Mouse (Mus musculus) left cerebral cortex, adult 9 months (tissue): Measurements from ENCODE around the gene Gm17387.
"Not testable (repeated sequence)": the region's sequence is repeated elsewhere in the genome, so short reads cannot be mapped to it uniquely, and the experiment has no call there.

Source experiments
- DNase-seq, 2 experiments: peaks; one replicate each; pipeline ENCODE4 v3.0.0; 2022; ENCODE audit warnings: low spot score in 2 of 2

The Gm17387 gene

DNA sequence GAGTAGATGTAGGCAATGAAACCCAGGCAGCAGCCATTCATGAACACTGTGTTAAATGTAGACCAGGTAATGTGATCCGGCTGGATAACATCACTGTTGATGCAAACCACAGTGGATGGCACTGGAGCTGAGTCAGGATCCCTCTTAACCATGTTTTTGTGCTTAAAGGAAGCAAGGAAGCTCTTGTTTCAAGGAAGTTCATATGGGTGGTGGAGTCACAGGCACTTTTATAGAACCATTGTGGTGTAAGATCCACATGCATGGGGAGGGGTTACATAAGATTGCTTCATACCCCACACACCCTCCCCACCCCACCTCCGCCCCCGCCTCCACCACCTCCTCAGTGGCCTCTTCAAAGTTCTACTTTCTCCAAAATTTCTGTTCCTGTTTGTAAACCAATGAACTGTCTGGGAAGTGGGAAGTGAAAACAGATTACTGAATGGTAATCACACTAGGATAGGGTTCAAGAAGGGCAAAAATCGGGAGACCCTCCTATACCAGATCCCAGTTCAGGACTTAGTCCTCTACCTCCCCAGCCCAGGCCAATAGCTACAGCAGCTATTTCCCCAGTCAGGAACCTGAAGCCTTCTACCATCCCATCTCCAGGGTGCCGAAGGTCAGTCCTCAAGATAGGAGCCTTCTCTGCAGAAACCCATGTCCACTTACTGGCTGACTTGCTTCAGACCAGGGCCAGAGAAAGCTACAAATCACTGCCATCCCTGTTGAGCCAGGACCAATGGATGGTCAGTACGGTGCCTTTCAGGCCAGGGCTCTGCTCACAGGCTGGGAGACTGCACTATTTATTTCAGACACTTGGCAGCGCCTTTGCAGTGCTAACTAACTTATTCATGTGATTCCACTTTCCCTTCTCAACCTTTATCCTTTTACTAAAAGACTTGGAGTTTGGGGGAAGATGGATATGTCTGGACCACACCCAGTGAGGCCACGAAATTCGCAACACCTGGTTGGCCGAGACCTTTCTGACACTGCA, 11.9 kb upstream of the Gm17387 start:
- DNase-seq, result no peak

DNA sequence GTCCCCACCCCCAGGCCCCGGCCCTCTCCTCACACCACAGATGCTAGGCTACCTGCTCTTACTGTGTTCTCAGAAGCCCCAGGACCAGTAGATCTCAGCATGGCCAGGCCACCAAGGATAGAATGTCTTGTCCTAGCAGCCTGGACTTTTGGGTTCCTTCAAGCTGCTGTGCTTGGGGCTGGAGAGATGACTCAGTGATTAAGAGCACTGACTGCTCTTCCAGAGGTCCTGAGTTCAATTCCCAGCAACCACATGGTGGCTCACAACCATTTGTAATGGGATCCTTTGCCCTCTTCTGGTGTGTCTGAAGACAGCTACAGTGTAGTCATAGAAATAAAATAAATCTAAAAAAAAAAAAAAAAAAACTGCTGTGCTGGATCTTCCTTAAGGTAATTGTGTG, 11.1 kb upstream of the Gm17387 start, which contains the start of gene Ifitm6:
Gene Ifitm6, minus strand, starts transcription at position 101 of the 400 bp plus-strand sequence.
- not testable (repeated sequence) for DNase-seq

DNA sequence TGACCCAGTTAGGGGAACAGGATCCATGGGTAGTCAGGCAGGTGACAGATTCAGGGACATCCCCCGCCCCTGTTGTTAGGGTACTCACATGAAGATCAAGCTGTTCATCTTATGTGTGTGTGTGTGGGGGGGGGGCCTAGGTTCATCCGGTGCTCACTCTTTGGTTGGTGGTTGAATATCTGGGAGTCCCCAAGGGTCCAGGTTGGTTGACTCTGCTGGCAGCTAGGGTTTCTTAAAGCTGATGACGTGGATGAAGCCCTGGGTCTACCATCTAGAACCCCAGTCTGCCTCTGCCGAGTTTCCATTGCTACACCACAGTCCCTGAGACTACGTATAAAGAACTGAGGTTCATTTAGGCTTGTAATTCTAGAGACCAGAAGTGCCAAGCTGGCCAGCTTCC, 9.9 kb upstream of the Gm17387 start:
- no peak for DNase-seq

DNA sequence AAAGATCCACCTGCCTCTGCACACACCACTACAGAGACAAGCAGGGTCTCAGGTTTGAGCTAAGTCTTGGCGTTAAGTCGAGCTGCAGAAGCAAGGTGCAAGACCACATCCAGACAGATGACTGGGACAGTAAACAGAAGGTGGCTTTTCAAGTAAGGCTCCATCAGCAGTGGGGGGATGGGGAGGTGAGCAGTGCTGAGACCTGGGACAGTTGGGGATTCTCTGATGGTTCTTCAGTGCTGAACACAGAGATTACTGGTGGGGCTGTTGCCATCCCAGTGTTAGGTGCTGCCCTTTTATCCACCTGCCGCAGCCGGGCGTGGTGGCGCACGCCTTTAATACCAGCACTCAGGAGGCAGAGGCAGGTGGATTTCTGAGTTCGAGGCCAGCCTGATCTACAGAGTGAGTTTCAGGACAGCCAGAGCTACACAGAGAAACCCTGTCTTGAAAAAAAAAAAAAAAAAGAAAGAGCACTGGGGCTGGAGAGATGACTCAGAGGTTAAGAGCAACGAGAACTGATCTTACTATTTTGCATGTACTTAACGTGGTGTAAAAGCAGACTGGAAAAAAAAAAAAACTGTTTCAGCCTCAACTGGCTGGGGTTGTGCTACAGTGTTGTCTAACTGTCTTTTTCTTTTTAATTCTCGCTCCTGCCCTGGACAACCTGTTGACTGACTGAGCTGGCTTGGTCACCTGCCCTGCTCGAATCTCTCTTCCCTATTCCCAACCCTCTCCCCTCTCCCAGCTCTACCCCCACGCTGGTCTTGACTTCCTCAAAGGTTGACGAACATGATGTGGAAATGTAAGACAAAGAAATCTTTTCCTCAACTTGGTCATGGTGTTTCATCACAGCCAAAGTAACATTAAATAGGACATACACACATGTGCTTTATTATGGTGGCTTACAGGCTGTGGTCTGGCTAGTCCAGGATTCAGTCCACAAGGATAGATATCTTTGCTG, 7.2 kb upstream of the Gm17387 start:
- DNase-seq, result no peak

DNA sequence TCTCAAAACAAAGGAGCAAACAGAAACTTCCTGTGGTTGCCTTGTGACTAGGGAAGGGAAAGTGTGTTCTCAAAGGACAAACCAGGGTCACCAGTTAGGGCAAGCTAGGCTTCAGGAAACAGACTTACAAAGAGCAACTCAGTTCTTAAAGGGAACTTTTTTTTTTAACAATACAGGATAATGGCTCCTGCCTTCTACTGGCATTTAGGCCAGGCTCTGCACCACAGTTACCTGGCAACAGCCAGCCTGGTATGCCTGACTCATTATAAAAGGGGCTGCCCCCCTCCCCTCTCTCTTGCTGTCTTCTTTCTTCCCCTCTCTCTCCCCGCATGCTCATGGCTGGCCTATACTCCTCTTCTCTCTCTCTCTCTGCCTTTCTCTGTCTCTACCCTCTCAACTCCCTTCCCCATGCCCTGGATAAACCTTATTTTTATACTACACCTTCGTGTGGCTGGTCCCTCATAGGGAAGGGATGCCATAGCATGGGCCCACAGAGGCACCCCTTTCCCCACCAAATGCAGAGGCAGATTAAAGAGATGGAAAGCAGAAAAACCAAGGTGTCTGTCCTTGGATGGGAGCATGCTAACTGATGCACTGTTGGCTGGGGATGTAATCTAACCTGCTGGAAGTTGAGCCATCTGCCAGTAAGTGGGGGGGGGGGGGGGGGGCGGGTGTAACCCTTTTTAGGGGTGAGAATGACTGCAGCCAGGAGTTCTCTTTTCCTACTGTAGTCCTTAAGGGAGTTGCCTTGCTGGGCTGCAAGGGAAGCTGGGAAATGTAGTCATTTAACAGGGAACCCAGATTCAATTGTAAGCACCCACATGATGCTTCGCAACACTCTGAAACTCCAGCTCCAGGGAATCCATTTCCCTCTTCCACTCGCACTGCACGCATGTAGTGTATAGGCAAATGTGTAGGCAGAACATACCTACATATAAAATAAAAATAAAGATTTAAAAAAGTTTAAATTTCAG, 3.8 kb upstream of the Gm17387 start:
- DNase-seq, result no peak

DNA sequence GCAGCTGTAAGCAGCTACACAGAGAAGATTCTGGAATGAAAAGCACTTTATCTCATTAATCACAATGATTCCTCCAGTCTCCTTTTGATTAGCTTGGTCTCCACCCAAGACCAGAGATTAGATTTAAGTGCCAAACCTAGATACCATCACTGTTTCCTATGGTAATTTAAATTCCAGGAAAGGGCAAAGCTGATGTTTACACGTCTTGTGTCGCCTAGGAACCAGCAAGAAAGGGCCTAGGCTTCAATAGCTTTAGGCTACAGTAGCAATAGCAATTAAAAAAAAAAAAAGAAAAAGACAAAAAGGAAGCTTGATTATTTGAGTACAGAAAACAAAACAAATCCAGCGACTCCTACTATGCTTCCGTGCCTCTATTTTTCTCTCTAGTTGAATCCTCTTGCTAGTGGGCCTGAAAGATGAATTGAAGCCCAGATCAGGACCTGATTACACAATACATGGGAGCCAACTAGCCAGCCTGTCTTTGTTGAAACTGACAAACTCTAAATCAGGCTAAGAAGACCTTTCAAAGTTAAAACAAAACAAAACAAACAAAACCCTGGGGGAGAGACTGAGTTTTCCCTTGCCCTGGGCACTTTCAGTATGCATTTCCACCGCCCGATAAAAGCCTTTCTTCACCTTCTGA, 2.7 kb upstream of the Gm17387 start:
- DNase-seq, result no peak

DNA sequence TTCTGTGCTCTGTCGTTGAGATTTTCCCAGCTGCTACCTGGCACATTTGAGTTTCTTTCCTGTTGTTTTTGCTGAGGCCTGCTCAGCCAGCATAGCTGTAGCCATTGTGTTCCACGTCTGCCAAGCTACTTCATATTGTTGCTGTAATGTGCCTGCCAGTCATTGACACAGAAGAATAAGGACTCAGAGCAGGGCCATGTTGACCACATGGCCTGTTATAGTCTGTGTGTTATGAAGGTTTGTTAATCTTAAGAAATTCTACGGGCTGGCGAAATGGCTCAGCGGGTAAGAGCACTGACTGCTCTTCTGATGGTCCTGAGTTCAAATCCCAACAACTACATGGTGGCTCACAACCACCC, 2.2 kb upstream of the Gm17387 start:
- DNase-seq, result no peak

DNA sequence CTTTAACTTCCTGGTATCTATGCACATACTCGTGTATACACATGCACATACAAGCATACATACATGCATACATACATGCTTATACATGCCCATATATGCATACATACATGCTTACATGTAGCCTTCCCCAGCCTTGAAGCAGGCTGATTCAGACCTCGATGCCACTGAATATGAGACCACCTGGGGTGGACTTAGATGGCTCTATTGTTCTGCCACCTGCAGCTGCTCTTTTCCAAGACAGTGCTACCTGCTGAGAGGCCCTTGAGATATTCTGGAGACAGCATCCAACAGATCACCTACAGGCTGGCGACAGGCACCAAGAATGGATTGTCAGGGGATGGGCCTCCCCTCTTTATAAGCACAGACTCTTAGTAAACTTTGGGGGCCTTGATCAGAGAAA, 1.5 kb downstream of the Gm17387 start:
- no peak for DNase-seq

DNA sequence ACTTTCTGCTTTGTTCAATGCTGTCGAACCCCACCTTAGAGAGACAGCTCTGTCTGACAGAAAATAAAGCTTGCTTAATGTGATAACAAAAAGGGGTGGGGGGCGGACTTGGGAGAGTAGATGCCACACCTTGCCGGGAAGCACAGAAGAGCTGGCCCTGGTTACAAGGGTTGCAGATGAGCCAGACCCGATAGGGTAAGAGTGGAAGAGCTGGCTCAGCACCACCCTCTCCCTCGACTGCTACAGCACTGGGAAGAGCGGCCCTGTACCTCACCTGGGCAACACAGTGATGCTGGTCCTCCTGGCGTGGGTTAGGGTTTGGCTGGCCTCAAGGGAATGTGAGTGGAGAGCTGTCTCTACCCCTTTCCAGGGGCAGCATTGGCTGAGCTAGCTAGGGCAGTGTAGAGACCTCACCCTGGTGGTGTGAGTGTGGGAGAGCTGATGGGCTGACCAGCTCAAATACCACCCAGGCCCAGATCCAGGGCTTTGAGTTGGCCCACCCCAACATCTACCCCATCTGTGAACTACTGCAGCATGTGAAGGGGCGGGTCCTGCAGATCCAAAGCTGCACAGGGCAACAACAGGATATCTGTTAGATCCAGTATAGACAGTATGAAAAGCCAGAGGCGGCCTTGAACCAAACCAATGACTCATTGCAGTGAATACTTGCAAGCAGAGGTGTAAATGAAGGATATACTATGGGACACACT, 3.7 kb downstream of the Gm17387 start:
- DNase-seq, result no peak

DNA sequence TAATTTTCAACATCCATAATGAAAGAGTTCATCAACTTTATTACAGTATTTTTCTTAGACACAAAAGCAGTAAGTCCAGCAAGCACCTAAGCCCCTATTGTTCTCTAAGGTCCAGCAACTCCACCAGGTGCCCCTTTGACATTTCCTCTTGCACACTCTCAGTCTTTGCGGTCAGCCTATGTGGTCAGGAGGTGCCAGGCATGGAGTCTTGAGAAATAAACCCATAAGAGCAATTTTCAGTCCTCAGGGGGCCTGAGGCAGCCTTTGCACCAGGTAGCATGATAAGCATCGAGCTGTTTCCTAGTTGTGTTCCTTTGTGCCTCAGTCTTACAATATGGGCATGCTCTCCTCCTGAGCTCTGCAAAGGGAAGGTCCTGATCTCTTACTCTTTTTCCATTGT, 7.7 kb downstream of the Gm17387 start:
- DNase-seq, result not testable (repeated sequence)

DNA sequence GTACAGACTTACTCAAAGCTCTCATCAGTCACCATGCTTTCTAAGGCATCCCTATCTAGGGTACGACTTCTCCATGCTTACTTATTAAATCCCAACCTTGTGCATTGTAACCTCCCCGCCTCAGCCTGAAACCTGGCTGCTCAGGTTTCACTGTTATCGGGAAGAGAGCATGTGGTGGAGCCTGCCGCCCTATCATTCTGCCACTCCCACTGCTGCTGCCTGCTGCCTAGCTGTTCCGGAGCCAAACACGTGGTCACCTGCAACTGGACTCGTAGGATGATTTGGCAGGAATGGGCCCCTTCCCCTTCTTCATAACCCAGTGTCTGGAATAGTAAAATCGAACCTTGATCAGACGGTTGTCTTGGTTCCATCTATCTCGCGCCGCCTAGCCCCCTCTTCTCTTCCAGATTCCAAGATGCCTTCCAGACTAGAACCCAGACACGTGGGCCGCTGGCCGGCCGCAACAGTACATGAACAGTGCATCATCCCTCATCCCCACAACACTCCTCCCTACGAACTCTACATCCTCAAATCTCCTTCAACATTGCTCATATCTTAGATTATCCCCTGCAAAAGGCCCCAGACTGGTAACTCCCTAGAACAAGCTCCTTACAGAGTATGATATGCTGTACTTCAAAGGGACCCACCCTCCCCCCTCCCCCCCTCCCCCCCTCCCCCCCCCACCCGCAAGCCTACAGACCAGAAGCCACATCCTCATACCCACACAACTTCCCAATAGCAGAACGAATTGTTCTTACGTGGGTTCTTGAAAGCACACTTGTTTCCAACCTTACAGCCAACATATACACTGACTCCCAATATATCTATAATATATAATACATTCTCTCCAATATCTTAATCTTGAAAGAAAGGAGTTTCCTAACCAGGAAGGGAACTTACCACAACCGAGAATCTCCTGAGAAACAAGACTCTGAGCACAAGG, 9.4 kb downstream of the Gm17387 start:
- DNase-seq, result no peak

DNA sequence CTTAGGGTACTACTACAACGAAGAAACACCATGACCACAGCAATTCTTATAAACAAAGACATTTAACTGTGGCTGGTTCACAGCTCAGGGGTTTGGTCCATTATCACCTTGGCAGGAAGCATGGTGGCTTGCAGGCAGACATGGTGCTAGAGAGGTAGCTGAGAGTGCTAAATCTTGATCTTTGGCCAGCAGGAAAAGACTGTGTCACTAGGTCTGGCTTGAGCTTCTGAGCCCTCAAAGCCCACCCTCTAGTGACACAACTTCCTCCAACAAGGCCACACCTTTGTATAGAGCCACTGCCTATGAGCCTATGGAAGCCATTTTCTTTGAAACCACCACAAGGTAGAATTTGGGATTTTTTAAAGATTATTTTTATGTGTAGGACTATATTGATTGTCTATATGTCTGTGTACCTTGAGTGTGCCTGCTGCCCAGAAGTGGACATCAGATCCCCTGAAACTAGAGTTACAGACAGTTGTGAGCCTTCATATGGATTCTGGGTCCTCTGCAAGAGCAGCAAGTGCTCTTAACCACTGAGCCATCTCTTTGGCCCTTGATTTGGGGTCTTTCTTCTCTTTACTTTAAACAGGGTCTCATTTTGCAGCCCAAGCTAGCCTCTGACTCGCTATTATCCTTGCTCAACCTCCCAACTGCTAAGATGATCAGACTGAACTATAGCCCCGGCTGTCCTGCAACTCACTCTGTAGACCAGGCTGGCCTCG, 10.6 kb downstream of the Gm17387 start:
- DNase-seq, result no peak

DNA sequence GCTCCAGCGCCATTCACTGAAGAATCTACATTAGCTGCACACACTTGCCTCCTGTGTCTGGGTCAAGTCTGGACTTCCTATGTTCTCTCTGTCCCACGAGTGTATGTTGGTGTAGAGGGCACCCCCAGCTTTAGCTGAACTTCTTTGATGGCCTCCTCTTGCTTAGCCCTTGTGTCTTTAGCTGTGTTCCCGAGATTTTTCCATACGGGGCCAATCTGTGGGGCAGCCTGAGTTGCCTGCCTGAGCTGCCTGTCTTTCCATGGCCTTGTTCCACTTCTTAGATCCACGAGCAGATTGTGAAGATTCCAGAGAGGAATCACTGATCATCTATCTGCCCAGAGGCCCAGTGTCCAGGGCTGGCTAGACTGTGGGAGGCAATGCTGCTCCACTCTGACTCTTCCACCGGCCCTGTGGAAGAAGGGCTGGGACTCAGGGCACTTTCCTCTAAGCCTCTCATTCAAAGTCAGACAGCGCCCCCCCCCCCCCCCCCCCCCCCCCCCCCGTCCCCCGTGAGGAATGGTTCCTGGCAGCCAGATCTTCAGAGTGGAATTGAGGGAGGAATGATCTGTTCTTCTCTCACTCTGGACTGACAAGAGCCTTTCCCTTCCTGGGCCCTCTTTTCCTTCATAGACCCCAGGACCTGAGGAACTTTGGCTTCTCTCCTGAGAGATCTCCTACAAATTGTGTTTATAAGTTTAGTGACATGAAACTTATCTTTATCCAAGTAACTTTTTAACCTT, 12.1 kb downstream of the Gm17387 start:
- DNase-seq, result no peak

DNA sequence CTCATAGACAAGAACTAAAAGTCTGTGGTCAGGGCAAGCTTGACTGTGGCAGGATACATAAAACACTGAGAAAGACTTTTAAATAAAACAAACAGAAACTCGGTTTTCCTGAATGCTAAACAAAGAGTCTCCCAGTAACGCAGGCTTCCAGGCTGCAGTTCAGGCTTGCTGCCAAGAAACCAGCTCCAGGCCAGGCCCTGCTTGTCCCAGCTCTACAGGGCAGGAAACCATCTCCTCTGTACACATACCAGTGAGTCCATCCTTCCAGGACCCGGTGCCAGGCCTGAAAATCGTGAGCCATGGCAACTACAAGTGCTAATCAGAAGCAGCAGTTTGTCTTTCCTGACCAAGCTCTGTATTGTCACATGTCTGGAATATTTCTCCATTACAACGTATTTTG, 12.7 kb downstream of the Gm17387 start:
- no peak for DNase-seq

DNA sequence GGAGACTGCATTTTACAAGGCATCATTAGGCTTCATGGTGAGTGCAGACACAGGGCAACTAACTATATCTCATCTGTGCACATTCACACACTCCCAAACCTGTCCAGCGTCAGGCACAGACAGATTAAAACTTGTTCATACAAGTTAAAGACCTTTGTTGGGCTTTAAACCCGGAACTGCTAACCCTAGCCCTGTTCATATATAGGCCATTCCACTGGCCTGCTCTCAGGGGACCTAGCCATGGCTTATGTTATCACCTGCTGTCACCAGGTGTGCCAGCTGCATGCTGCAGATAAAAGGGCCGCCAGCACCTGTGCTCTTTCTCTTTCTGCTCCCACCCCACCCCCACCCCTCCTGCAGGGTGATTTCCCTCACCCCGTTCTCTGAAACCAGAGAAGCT, 13.6 kb downstream of the Gm17387 start:
- no peak for DNase-seq

DNA sequence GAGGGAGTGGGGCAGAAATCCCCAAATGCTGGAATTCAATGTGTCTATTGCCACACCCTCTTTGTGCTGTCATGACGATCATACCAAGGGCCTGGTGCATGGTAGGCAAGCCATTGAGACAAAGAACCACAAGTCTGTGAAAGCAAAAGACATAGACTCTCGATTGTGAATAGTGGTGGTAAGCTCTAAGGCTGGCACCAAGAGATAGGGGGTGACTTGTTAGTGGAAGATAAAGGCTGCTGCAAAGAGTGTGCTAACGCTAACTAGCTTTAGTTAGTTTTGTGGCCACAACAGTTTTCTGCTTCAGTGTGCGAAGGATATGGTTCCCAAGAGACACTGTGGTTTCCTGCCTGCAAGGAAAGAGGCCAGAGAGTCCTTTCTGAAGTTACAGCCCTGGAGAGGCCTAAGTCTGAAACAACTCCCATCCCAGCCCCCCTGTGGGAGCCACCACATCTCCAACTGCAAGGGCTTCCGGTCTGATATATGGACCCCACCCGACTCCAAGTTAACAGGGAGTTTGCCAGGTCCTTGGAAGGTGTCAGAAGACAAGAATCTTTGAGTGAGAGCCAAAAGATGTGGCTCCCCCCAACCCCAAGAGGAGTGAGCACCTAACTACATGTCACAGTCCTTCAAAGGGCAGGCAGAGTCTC, 18.1 kb downstream of the Gm17387 start:
- no peak for DNase-seq
